Mouse (Mus musculus) midbrain, postnatal 0 days (tissue): ENCODE data around the gene Ankrd44. TPM values are rescaled to one million over a fixed set of nuclear protein-coding genes. Genes with fewer than 3 reads are reported as not detected.

Experiments used
- ATAC-seq: fragments of 200-750 bp; cut with Nextera tagmentation; 2 replicates; pipeline ENCODE4 v1.8.0; 2017; ENCODE audit warnings: moderate number of reproducible peaks, mild to moderate bottlenecking, moderate TSS enrichment, moderate library complexity; ENCODE audit not compliant: low FRiP score
- DNase-seq: peaks from one replicate; pipeline ENCODE4 v3.0.0-alpha.2; 2015; ENCODE audit warnings: low spot score
- H3K27ac ChIP-seq: fragments of 300-500 bp; sonication (generic); 2 replicates; pipeline ENCODE4 v1.5.1; 2014; ENCODE audit warnings: low read depth, mild to moderate bottlenecking, low read length, mixed read lengths
- H3K27me3 ChIP-seq: fragments of 300-500 bp; sonication (generic); 2 replicates; pipeline ENCODE4 v1.6.1; 2014; ENCODE audit warnings: low read length, control low read depth, mixed read lengths; ENCODE audit not compliant: insufficient read depth
- H3K36me3 ChIP-seq: fragments of 300-500 bp; sonication (generic); 2 replicates; pipeline ENCODE4 v1.6.1; 2014; ENCODE audit warnings: low read length, control low read depth, mixed read lengths; ENCODE audit not compliant: insufficient read depth
- H3K4me1 ChIP-seq: fragments of 300-500 bp; sonication (generic); 2 replicates; pipeline ENCODE4 v1.6.1; 2014; ENCODE audit warnings: mild to moderate bottlenecking, control low read depth, antibody characterized with exemption, low read length, mixed read lengths; ENCODE audit not compliant: insufficient read depth
- H3K4me2 ChIP-seq: fragments of 300-500 bp; sonication (generic); 2 replicates; pipeline ENCODE4 v1.6.1; 2014; ENCODE audit warnings: low read depth, mild to moderate bottlenecking, low read length, mixed read lengths; ENCODE audit not compliant: poor library complexity, severe bottlenecking
- H3K4me3 ChIP-seq: fragments of 300-500 bp; sonication (generic); 2 replicates; pipeline ENCODE4 v1.5.1; 2014; ENCODE audit warnings: low read depth, mild to moderate bottlenecking, low read length, moderate library complexity
- H3K9ac ChIP-seq: fragments of 300-500 bp; sonication (generic); replicated peaks from 2 replicates; pipeline ENCODE4 v1.6.1; 2014; ENCODE audit warnings: mild to moderate bottlenecking, low read length, moderate library complexity, mixed read lengths; ENCODE audit not compliant: poor library complexity, severe bottlenecking
- H3K9me3 ChIP-seq: fragments of 300-500 bp; sonication (generic); 2 replicates; pipeline ENCODE4 v1.6.1; 2016; ENCODE audit warnings: low read length, control low read depth
- CTCF ChIP-seq: IDR thresholded peaks from 2 replicates; pipeline ENCODE4 v1.5.1; 2016; ENCODE audit warnings: antibody characterized with exemption, mild to moderate bottlenecking
- WGBS: fragments of 180-500 bp; shearing (Covaris S2); extraction: QIAGEN DNeasy Blood & Tissue Kit; methylation state at CpG from one replicate; pipeline ENCODE4 v1.1.7; 2014; 5-methylcytosine and 5-hydroxymethylcytosine counted together
- polyA plus RNA-seq: library from polyadenylated mRNA; unstranded; fragments of >200 nt; fragmentation: Nextera tagmentation; extraction: Ambion mirVana; gene quantifications from 2 replicates; pipeline ENCODE4 v1.2.1, GENCODE M21; 2015
- total RNA-seq: library from RNA; depleted of rRNA; stranded (reverse); fragments of >200 nt; gene quantifications from 2 replicates; pipeline ENCODE4 v1.2.3, GENCODE M21; 2014

Ankrd44 gene
- total and polyA plus RNA-seq, 2 experiments from 2014 or later, result 16.7 to 51.6 TPM

DNA sequence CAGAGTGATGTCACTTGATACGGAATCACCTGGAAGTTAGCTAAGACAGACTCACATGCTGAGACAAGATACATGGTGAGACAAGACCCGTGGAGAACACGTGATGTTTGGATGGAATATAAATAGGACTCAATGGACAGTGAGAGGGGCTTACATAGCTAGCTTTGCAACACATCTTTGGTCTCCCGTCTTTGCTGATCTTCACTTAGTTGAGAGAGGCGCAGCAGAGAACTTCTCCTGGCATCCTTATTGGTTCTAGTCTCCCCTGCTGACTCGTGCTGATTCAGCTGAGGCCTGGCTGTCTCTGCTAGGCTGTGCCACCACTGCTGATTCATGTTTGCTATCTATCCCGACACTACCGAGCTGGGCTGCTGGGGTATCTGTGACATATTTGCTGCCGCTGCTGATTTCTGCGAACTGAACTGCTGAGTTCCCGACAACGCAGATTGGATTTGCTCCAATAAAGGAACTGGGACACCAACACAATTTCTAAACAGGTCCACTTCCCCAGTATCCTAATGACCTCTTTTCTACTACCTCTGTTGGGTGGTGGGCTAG is 23.4 kb downstream of the Ankrd44 start:
- H3K9me3 ChIP-seq, result no peaks in the 10 kb centered on the region
- 98% methylated on average over 12 of the region's 12 CpGs for WGBS

GRCm38 (mm10) chr1:54901084-54901483 is 25.1 kb downstream of the Ankrd44 start:
- H3K9ac ChIP-seq, result no peak overlapping the region
- no peaks in the 10 kb centered on the region for H3K9me3 ChIP-seq
- DNase-seq, result no peak
- TF ChIP-seq CTCF, result no peak
- ATAC-seq, result no peak
- no peak overlapping the region for H3K4me2 ChIP-seq
- no peaks in the 10 kb centered on the region for H3K36me3 ChIP-seq
- 68% methylated on average over 1 of the region's 1 CpGs for WGBS
- H3K27me3 ChIP-seq, result no peaks in the 10 kb centered on the region
- peaks cover 17% of the 10 kb centered on the region for H3K4me1 ChIP-seq
- no peak overlapping the region for H3K27ac ChIP-seq
- no peak overlapping the region for H3K4me3 ChIP-seq

More for the DNA sequence above, 23.4 kb downstream of the Ankrd44 start:
- TF ChIP-seq CTCF, result no peak
- Histone ChIP-seq H3K27me3 (no peaks in the 10 kb centered on the region), H3K27ac (no peak overlapping the region), H3K4me2 (no peak overlapping the region), H3K4me1 (peaks cover 13% of the 10 kb centered on the region; the same call in 1 of the 2 replicates), H3K4me3 (no peak overlapping the region), H3K9ac (no peak overlapping the region), H3K36me3 (no peaks in the 10 kb centered on the region)
- ATAC-seq (no peak), DNase-seq (no peak)

DNA sequence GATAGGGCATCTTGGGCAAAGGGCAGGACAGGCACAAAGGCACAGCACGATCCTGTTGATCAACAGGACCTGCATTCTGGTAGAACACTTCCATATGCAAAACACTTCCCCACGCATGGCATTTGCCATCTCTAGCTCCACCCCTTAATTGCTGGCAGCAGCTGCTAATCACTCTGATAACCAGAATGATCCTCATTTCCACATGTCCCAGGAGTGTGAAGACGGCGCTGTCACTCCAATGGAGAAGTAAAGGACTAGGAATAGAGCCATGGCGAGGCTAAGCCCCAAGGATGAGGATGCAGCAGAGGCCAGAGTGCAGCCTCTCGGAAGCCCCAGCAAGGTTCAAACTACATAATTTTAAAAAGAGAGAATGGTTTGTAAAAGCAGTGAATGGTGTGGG is 26.9 kb downstream of the Ankrd44 start:
- ATAC-seq (peak; percentile 38; the same call in 1 of the 2 replicates), DNase-seq (no peak)
- Histone ChIP-seq H3K4me1 (peaks cover 17% of the 10 kb centered on the region), H3K9ac (no peak overlapping the region), H3K4me2 (no peak overlapping the region), H3K27ac (peak overlapping the region; percentile 62), H3K9me3 (no peaks in the 10 kb centered on the region), H3K27me3 (no peaks in the 10 kb centered on the region), H3K36me3 (no peaks in the 10 kb centered on the region), H3K4me3 (no peak overlapping the region)
- TF ChIP-seq CTCF, result no peak
- WGBS, result 53% methylated on average over 6 of the region's 6 CpGs

- ATAC-seq (no peak), DNase-seq (peak; percentile 79)
- Histone ChIP-seq H3K36me3 (no peaks in the 10 kb centered on the region), H3K4me1 (peaks cover 17% of the 10 kb centered on the region), H3K4me3 (no peak overlapping the region), H3K27ac (peak overlapping the region; percentile 62), H3K4me2 (no peak overlapping the region; the same call in 1 of the 2 replicates), H3K27me3 (no peaks in the 10 kb centered on the region), H3K9ac (no peak overlapping the region), H3K9me3 (no peaks in the 10 kb centered on the region)
- 10% methylated on average over 5 of the region's 5 CpGs for WGBS
- no peak for TF ChIP-seq CTCF
These were observed 27.5 kb downstream of the Ankrd44 start for GRCm38 (mm10) chr1:54898656-54899084.

- Histone ChIP-seq H3K36me3 (no peaks in the 10 kb centered on the region), H3K27ac (peak overlapping the region; percentile 39; the same call in 1 of the 2 replicates), H3K4me2 (no peak overlapping the region), H3K9ac (no peak overlapping the region), H3K27me3 (no peaks in the 10 kb centered on the region), H3K4me1 (peaks cover 17% of the 10 kb centered on the region), H3K4me3 (no peak overlapping the region), H3K9me3 (no peaks in the 10 kb centered on the region)
- WGBS, result 86% methylated on average over 2 of the region's 2 CpGs
- DNase-seq (no peak), ATAC-seq (no peak)
- TF ChIP-seq CTCF, result no peak
These were observed 28.5 kb downstream of the Ankrd44 start for GRCm38 (mm10) chr1:54897726-54898125.

DNA sequence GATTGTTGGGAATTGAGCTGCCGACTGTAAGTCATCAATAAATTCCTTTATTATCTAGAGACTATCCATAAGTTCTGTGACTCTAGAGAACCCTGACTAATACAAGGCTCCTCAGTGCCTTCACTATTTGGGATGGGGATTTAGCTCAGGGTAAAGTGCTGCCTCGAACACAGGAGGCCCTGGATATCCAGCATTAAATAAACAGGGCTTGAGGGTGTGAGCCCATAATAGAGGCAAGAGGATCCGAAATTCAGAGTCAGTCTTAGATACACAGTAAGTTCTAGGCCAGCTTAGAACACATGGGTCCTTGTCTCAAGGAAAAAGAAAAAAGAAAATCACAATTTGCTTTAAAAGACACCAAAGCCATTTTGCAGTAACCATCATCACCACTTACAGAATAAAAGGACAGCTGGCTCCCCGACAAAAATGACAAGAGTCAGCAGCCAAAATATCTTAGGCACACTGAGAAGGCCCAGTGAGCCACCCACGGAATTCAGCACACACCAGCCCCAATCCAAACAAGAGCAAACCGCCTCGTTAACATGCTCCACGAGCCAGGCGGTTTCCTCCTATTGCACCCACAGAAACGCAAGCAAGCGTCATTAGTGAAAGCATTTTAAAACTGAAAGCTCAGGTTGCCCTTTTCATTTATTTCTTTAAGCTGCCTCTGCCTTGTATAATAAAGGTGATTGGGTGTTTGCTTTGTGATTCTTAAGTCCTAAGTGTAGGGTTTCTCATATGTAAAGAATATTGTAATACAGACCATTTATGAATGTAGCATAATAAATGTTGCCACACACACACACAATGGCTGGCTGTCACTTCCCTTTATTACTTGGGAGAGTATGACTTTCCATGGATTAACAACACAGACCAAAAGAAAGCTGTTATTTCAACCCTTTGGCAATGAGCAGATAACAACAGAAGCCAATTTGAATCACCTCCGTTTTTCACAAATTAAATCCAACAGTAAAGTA is 29.8 kb downstream of the Ankrd44 start:
- no peak for ATAC-seq
- Histone ChIP-seq H3K4me1 (peaks cover 17% of the 10 kb centered on the region), H3K27me3 (no peaks in the 10 kb centered on the region), H3K9ac (no peak overlapping the region), H3K27ac (peak overlapping the region; percentile 43; the same call in 1 of the 2 replicates), H3K36me3 (no peaks in the 10 kb centered on the region), H3K4me3 (no peak overlapping the region), H3K9me3 (no peaks in the 10 kb centered on the region), H3K4me2 (no peak overlapping the region)
- no peak for TF ChIP-seq CTCF
- DNase-seq, result no peak
- WGBS, result 55% methylated on average over 11 of the region's 12 CpGs
